Mouse (Mus musculus): ENCODE measurements around the gene Olfr961.

Gene Olfr961

GRCm38 (mm10) chr9:39644785-39645184 is at the start of gene Olfr961:
TSS of gene Olfr961 (plus strand) at chr9:39645085.
- in situ Hi-C loops (cut with MboI, MseI) = no loop called here

DNA sequence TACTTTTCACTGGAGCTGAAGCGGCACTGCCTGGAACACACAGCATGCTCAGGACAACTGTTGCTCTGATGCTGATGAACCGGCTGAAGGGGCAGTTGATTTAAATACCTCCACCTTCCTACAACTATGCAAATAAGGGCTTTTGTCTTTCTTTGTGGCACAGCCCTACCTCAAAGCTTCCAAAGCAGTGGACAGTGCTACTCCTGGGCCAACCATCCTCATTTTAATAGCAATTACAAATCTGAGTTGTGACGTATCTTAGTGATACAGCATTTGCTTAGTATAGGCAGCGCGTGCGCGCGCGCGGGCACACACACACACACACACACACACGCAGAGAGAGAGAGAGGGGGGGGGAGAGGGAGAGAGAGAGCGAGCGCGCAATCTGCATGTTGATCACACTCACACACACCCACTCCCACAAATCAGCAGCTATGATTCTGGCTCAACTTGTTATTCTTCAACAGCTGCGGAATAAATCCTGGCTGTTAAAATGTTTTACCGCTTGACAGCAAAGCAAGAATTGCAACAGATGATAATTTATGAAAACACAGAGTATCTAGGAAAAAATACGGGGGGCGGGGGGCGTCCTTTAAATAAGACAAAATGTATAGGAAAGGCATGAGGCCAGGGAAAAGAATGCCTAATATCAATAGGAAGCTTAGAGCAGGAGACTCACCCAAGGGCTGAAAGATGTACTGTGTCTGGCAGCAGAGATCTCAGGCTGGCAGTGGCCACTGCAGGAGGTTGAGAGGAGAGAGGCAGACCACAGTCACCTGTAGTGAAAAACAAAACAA is 42.2 kb upstream of the Olfr961 start:
- in situ Hi-C loops (cut with MboI, MseI) = no loop called here

DNA sequence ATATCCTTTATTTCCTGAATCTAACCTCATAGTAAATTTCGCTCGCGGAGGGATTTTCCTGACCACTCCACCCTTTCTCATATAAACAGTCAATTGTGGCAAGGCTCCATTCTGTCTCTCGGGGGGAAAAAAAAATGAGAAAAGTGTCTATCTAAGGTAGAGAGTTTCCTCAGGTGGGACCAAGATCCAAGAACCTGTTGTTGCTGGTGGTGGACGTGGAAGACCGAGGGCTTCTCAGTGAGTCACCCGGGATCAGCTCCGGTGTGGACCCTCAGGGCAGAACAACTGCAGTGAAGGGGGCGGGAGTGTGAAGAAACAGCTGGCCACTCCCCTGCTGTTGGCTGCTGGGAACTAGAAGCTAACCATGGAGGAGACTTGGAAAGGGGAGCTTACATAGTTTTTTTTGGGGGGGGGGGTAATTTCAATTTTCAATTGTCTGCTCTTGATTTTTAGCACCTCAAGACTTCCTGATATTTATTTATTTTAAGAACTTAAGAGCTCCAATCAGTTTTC is 41.5 kb upstream of the Olfr961 start:
- in situ Hi-C loops (cut with MboI, MseI) = no loop called here

DNA sequence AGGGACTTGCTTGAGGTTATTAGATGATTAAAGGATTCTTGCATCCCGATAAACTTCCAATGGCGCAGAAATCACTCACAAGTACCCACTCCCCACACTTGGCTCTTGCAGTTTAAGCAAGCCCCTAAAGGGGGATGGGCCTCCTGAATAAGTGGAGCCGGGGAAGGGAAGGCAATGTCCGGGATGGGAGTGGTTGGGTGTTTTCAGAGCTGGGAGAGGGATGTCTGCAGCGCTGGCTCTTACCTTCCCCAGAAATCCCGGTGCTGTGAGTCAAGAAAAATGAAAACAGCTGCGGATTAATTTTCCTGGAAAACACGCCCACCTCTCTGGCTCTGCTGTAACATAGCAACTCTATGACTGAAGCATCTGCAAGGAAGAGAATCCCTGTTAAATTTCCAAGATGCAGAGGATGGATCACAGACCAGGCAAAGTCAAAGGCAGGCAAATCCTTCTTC is 40.9 kb upstream of the Olfr961 start, which contains the start of gene AW551984:
TSS of gene AW551984 (minus strand) at position 405 of the 455 bp plus-strand sequence.
- in situ Hi-C loops (cut with MboI, MseI) = no loop called here

- in situ Hi-C loops (cut with MboI, MseI) = no loop called here
Measured at GRCm38 (mm10) chr9:39608497-39608896, 36.4 kb upstream of the Olfr961 start.

DNA sequence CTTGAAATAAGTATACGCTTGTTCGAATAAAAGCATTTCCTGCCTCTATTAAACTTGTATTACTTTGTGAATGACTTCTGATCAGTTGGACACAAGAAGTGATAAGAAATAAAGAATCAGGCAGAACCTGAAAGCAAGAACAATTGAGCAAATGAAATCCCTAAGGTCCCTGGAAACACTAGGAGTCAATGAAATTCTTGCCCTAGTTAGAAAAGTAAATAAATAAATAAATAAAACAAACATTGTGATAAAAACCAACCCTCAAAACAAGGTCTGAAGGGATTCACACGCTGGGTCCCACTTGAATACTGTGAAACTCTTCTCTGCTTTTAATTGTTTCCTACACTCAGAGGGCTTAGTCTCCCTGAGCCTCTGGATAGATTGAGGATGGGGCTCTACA is 34.5 kb upstream of the Olfr961 start, which contains the start of gene Olfr148:
TSS of gene Olfr148 (plus strand) at position 301 of the 400 bp plus-strand sequence.
- in situ Hi-C loops (cut with MboI, MseI) = no loop called here

GRCm38 (mm10) chr9:39611953-39612352 is 32.9 kb upstream of the Olfr961 start:
- in situ Hi-C loops (cut with MboI, MseI) = no loop called here

DNA sequence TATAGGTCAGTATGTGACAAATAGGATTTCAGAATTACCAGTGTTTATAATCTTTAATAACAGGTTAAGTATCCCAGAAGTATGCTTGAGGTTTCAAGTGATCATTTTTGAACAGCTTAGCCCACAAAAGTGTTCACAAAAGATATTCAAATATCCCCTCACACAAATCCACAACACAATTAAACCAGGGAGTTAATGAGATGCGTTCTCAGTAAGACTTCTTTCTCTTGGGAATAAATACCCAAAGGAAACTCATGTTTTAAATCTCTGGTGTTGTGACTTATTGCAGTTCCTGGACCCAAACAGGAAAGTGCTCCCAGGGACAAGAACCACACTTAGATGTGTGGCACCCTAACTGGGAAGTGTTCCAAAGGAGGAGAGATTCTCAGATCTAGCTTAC is 23.8 kb upstream of the Olfr961 start, which contains the start of gene Olfr960:
TSS of gene Olfr960 (plus strand) at position 301 of the 400 bp plus-strand sequence.
- in situ Hi-C loops (cut with MboI, MseI) = no loop called here

DNA sequence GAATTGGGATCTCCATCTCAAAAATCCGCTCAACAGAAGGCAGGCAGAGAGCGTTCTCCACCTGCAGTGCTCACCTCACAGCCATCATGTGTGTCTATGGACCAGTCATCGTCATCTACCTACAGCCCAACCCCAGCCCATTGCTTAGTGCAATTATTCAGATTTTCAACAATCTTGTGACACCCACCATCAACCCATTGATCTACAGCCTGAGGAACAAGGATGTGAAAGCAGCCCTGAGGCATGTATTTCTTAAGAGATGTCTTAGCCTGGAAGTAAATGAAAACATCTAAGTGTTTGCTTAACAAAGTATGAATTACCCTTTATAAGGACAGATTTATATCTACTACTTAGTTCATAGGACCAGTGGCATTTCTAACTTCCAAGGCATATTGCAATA is 21.1 kb upstream of the Olfr961 start:
- in situ Hi-C loops (cut with MboI, MseI) = no loop called here

- in situ Hi-C loops (cut with MboI, MseI) = no loop called here
Measured at GRCm38 (mm10) chr9:39624711-39625110, 20.2 kb upstream of the Olfr961 start.

DNA sequence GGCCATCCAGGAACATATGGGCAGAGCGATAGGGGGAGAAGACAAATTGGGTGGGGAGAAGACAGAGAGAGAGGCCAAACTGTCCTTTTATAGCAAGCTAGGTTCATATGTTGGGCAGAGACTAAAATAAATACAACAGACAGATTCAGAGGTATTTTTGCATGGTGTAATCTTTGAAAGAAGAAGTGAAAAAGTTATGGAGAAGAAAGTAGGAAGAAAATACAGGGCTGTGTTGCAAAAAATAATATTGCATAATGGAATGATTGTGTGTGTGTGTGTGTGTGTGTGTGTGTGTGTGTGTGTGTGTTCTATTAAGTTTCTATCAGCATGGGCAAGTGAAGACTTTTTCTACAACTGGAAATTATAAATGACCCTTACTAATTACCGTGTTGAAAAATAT is 15.8 kb upstream of the Olfr961 start:
- in situ Hi-C loops (cut with MboI, MseI) = no loop called here

DNA sequence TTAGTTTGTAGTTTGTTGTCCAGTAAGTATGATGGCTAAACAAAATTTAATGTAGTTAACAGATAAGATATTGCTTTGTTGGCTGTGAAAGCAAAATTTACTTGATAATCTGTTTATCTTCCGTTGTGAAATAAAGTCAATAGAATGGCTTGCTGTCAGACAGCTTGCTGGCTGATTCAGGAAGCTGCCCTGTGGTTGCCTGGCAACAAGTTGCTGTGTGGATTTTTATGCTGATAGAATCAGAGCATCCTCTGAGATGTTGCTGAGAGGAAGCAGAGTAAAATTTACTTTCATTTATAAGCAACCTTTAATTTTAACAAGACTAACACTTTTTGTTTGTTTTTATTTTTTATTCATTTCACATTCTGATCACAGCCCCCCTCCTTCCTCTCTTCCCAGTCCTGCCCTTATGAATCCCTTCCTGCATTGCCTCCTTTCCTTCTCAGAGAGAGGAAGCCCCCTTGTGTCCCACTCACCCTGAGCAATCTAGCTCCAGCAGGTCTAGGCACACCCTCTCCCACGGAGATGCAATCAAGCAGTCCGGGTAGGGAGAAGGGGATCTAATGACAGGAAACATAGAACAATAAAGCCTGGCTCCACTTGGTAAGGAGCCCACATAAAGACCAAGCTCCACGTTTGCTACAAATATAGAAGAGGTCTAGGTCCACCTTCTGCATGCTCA is 10.8 kb upstream of the Olfr961 start:
- in situ Hi-C loops (cut with MboI, MseI) = no loop called here

- in situ Hi-C loops (cut with MboI, MseI) = no loop called here
Measured at GRCm38 (mm10) chr9:39647382-39647781, 2.5 kb downstream of the Olfr961 start.

DNA sequence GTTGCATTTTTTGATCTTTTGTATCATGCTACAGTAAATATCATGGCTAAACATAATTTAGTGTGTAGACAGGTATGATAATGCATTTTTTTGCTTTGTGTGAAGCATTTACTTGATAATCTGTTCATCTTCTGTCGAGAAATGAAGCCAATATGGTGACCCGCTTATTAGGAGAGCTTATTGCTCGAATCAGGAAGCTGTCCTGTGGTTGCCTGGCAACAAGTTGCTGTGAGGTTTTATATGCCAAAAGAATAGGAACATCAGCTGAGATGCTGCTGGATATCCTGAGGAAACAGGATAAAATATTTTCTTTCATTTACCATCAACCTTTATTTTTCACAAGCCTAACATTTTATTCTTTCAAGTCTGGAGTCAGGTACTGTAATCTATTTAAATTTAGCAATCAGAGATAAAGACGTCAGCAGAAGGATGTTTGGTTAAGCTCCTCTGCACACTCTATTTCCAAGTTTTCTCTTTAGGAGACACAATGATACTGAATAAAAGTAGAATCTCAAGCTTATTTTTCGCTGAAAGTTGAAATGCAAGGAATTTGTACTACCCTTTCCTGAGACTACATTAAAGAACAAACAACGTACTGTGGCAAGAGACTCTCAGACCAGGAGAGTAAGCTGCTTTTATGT is 10.0 kb downstream of the Olfr961 start:
- in situ Hi-C loops (cut with MboI, MseI) = no loop called here

DNA sequence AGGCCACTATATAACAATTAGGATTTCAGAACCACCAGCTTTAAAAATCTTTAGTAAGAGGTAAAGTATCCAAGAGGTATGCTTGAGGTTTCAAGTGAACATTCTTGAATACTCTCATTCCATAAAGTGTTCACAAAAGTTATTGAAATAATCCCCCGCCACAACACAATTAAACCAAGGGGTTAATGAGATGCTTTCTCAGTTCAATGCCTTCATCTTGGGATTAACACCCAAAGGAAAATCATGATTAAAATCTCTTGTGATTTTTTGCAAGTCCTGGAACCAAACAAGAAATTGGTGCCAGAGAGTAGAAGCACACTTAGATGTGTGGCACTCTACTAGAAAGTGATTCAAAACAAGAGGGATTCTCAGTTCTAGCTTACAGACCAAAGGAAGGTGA is 22.0 kb downstream of the Olfr961 start, which contains the start of gene Olfr963:
TSS of gene Olfr963 (plus strand) at position 301 of the 400 bp plus-strand sequence.
- in situ Hi-C loops (cut with MboI, MseI) = no loop called here

GRCm38 (mm10) chr9:39669723-39670122 is 24.8 kb downstream of the Olfr961 start:
- in situ Hi-C loops (cut with MboI, MseI) = no loop called here

DNA sequence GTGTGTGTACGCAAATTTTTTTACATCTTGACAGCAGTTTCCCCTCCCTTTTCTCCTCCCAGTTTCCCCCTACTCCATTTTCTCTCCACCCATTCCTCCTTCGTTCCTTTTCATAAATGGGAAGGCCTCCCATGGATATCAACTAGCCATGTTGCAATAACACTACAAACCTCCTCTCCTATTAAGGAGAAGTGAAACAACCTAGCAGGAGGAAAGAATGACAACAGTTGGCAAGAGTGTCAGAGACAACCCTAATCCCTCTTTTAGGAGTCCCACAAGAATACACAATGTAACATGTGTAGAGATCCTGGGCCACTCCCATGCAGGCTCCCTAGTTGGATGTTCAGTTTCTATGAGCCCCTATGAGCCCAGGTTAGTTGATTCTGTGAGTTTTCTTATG is 29.9 kb downstream of the Olfr961 start:
- in situ Hi-C loops (cut with MboI, MseI) = no loop called here

- in situ Hi-C loops (cut with MboI, MseI) = no loop called here
Measured at GRCm38 (mm10) chr9:39678557-39678956, 33.7 kb downstream of the Olfr961 start.

- in situ Hi-C loops (cut with MboI, MseI) = no loop called here
Measured at GRCm38 (mm10) chr9:39679280-39679679, 34.4 kb downstream of the Olfr961 start.
